Mouse (Mus musculus) liver, embryonic 11.5 days (tissue): Measurements from ENCODE around the gene A130010J15Rik. TPM values are rescaled to one million over a fixed set of nuclear protein-coding genes. Genes with fewer than 3 reads are reported as not detected.

Source experiments
- ATAC-seq: fragments of 200-750 bp; cut with Nextera tagmentation; replicated peaks from 2 replicates; pipeline ENCODE4 v1.8.0; 2017; ENCODE audit warnings: moderate number of reproducible peaks, mild to moderate bottlenecking, moderate TSS enrichment, moderate library complexity; ENCODE audit not compliant: low FRiP score
- DNase-seq: peaks from one replicate; pipeline ENCODE4 v3.0.0-alpha.2; 2017; ENCODE audit warnings: low spot score
- H3K27ac ChIP-seq: fragments of 300-500 bp; sonication (generic); 2 replicates; pipeline ENCODE4 v1.5.1; 2014; ENCODE audit warnings: mild to moderate bottlenecking, low read depth, low read length, control low read depth
- H3K27me3 ChIP-seq: fragments of 300-500 bp; sonication (generic); replicated peaks from 2 replicates; pipeline ENCODE4 v1.6.1; 2014; ENCODE audit warnings: low read length, mixed read lengths; ENCODE audit not compliant: control insufficient read depth, insufficient read depth
- H3K36me3 ChIP-seq: fragments of 300-500 bp; sonication (generic); 2 replicates; pipeline ENCODE4 v1.6.1; 2014; ENCODE audit warnings: mild to moderate bottlenecking, low read length, moderate library complexity, mixed read lengths; ENCODE audit not compliant: control insufficient read depth, insufficient read depth
- H3K4me1 ChIP-seq: fragments of 300-500 bp; sonication (generic); replicated peaks from 2 replicates; pipeline ENCODE4 v1.6.1; 2014; ENCODE audit warnings: low read length, mixed read lengths; ENCODE audit not compliant: control insufficient read depth, insufficient read depth
- H3K4me2 ChIP-seq: fragments of 300-500 bp; sonication (generic); 2 replicates; pipeline ENCODE4 v1.6.1; 2014; ENCODE audit warnings: mild to moderate bottlenecking, control low read depth, moderate library complexity
- H3K4me3 ChIP-seq: fragments of 300-500 bp; sonication (generic); 2 replicates; pipeline ENCODE4 v1.5.1; 2014; ENCODE audit warnings: low read depth, low read length, control low read depth
- H3K9ac ChIP-seq: fragments of 300-500 bp; sonication (generic); 2 replicates; pipeline ENCODE4 v1.6.1; 2014; ENCODE audit warnings: low read depth, low read length, control low read depth
- H3K9me3 ChIP-seq: fragments of 300-500 bp; sonication (generic); 2 replicates; pipeline ENCODE4 v1.6.1; 2016; ENCODE audit warnings: low read length, inconsistent platforms, mixed read lengths; ENCODE audit not compliant: control insufficient read depth
- WGBS: fragments of 180-500 bp; shearing (Covaris S2); extraction: QIAGEN DNeasy Blood & Tissue Kit; methylation state at CpG from one replicate; pipeline ENCODE4 v1.1.7; 2014; 5-methylcytosine and 5-hydroxymethylcytosine counted together
- polyA plus RNA-seq: library from polyadenylated mRNA; unstranded; fragments of >200 nt; fragmentation: Nextera tagmentation; extraction: Ambion mirVana; gene quantifications from 2 replicates; pipeline ENCODE4 v1.2.1, GENCODE M21; 2014

Gene A130010J15Rik
- polyA plus RNA-seq, 1 experiment from 2014 or later = 11.1 TPM

DNA sequence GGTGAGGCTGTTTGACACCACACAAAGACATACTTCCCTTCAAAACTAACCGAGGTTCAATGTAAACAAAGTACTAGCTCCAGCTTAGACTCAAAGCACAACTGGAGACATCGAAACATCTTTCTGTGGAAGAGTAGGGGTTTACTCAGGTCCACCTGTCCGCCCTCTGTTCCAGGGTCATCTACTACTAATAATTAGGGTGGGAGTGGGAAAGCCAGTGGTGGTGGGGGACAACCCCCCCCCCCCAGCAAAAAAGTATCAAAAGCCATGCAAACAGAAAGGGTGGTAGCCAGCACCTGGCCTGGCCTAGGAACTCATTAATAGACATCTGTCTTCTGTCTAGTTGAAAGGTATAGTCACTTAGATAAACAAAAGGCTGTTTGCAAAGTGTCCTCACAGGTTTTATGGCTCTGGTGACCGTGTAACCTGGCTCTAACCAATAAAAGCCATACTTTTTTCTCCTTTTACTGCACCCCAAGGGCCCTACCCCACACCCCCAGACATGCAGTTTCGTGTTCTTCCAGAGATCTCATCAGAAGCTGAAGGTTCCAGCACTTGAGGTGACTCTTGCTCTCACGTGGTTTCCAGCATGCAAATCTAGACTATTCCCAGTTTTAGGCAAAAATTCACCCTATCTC lies 36.4 kb upstream of the A130010J15Rik start:
- Histone ChIP-seq H3K4me2 (no peak overlapping the region), H3K4me3 (no peak overlapping the region), H3K36me3 (peaks cover 11% of the 10 kb centered on the region; the same call in 1 of the 2 replicates), H3K27ac (no peak overlapping the region), H3K9ac (no peak overlapping the region), H3K9me3 (no peaks in the 10 kb centered on the region), H3K4me1 (peaks cover 6% of the 10 kb centered on the region), H3K27me3 (no peaks in the 10 kb centered on the region)
- no peak for ATAC-seq
- no peak for DNase-seq
- 62% methylated on average over 6 of the region's 6 CpGs for WGBS

DNA sequence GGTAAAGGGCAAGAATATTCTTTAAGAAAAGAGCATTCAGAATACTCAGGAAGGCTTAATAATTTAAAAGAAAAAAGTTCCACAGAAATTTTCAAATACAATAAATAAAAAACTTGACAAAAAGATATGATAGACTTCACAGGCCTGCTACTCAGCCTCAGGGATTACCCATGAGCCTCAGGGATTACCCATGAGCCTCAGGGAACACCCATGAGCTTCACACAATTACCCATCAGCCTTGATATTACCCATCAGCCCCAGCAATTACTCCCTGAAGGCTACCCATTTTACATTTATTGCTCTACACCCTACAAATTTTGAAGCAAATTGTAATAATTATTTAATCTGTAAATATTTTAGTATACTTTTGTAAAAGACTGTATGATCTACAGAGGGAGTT lies 35.5 kb upstream of the A130010J15Rik start:
- H3K4me2 ChIP-seq = no peak overlapping the region
- peaks cover 4% of the 10 kb centered on the region; the same call in 1 of the 2 replicates for H3K36me3 ChIP-seq
- ATAC-seq = no peak
- no peak overlapping the region for H3K9ac ChIP-seq
- H3K27me3 ChIP-seq = no peaks in the 10 kb centered on the region
- peaks cover 6% of the 10 kb centered on the region for H3K4me1 ChIP-seq
- DNase-seq = no peak
- H3K27ac ChIP-seq = no peak overlapping the region
- no peak overlapping the region for H3K4me3 ChIP-seq
- H3K9me3 ChIP-seq = no peaks in the 10 kb centered on the region

DNA sequence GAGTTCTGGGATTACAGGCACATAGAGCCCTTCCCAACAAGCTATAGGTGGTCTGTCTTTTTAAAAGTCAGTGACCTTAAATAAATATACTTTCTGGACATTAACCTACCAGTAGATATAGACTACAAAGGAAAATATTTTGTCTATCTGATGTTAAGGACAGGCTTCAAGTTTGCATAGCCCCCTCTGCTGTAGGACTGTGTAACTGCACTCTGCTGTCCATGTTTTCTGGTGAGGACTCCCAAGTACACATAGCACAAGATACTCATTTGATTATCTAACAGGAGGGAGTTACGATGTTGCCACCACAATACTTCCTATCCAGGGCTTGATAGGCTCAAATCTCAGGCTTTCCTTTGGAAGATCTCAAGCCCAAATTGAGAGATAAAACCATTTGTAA lies 34.1 kb upstream of the A130010J15Rik start:
- Histone ChIP-seq H3K27ac (no peak overlapping the region), H3K9me3 (no peaks in the 10 kb centered on the region)

DNA sequence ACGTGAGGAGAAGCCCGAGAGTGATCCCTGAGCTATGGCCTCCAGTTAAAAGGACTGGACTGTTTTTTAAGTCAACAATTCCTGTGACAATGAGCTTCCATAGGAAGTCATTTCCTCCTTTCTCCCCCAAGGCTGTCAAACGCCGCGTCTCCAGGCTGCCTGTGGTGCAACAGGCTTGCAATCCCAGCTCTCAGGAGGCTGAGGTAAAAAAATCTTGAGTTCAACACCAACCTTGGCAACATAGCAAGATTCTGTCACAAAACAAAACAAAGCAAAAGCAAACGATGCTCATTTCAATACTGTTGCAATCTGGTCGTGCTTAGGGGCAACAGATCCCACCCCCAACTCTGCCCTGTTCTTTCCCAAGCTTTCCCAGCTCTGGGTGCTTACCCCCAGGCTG lies 29.8 kb upstream of the A130010J15Rik start:
- Histone ChIP-seq H3K27me3 (no peaks in the 10 kb centered on the region), H3K9me3 (no peaks in the 10 kb centered on the region), H3K4me1 (no peaks in the 10 kb centered on the region), H3K9ac (no peak overlapping the region), H3K4me3 (no peak overlapping the region), H3K4me2 (no peak overlapping the region), H3K27ac (no peak overlapping the region), H3K36me3 (no peaks in the 10 kb centered on the region)
- 41% methylated on average over 7 of the region's 7 CpGs for WGBS
- ATAC-seq (no peak), DNase-seq (no peak)

More for the DNA sequence above, 34.1 kb upstream of the A130010J15Rik start:
- no peaks in the 10 kb centered on the region for H3K27me3 ChIP-seq
- H3K36me3 ChIP-seq = no peaks in the 10 kb centered on the region
- no peak for ATAC-seq
- no peak for DNase-seq
- 78% methylated on average over 1 of the region's 1 CpGs for WGBS
- no peak overlapping the region for H3K9ac ChIP-seq
- no peak overlapping the region for H3K4me2 ChIP-seq
- H3K4me3 ChIP-seq = no peak overlapping the region
- peaks cover 5% of the 10 kb centered on the region for H3K4me1 ChIP-seq

DNA sequence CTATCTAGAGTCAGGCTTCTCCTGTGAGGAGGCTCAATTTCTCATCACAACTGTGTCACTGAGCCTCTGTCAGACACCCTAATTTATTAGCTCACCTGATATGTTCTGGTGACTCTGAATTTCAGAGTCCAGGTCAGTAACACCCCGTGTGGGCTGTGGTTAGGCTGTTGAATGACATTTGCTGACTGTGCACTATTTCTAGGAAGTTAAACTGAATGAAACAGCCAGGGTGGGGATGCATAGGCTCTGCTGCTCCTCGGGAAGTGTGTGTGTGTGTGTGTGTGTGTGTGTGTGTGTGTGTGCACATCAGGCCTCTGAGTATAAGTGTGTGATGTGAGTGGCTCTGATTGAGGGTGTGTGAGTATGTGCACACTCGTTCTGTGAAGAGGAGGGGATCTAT lies 29.2 kb upstream of the A130010J15Rik start:
- Histone ChIP-seq H3K9me3 (no peaks in the 10 kb centered on the region), H3K27ac (no peak overlapping the region), H3K9ac (no peak overlapping the region), H3K27me3 (no peaks in the 10 kb centered on the region), H3K4me2 (no peak overlapping the region), H3K4me1 (no peaks in the 10 kb centered on the region), H3K4me3 (no peak overlapping the region), H3K36me3 (no peaks in the 10 kb centered on the region)
- WGBS = 32% methylated on average over 3 of the region's 3 CpGs
- ATAC-seq (no peak), DNase-seq (no peak)

DNA sequence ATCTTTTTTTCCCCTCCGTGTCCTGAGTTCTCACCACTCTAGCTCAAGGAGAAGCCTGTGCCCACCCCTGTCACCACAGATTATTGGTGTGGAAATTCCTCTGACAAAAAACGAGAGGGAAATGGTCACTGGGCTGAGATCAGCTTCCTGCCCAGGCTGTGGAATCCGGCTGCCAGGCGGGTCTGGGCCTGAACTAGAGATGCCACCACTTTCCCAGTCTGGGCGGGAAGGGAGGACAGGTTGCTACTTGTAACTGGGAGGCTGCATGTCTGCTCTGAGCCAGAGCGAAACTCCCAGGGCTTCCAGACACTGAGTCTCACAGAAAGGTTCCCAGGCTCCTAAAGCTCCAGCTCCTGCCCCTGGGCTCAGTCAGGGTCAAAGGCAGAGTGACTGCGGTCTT lies 26.7 kb upstream of the A130010J15Rik start:
- DNase-seq = no peak
- 77% methylated on average over 7 of the region's 7 CpGs for WGBS
- Histone ChIP-seq H3K4me2 (no peak overlapping the region), H3K36me3 (no peaks in the 10 kb centered on the region), H3K27ac (no peak overlapping the region), H3K9ac (no peak overlapping the region), H3K27me3 (no peaks in the 10 kb centered on the region), H3K4me1 (no peaks in the 10 kb centered on the region), H3K9me3 (no peaks in the 10 kb centered on the region), H3K4me3 (no peak overlapping the region)
- no peak for ATAC-seq

DNA sequence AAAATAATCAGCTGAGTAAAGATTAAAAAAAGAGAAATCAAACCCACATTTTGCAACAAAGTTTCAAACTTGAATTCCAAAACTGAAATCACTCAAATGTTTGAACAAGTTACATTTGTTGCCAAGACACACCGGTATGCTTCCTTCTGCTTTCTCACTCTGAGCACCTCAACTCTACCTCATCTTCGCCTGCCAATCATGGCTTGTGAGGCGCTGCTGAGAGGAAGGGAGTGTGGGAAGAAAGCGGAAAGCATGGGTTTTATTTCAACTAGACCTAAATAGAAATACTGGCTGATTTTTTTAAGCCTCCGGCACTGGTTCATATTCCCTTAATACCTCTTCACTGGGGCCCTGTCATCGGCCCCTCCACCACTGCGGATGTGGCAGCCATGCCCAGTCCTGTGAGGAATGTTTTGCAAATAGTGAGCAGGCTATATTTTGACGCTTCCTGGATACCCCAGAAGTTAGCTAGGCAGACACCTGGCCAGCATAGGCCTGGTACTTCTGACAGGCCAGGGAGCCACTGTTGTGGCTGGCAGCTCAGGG lies 25.3 kb upstream of the A130010J15Rik start:
- Histone ChIP-seq H3K9ac (no peak overlapping the region), H3K4me2 (no peak overlapping the region), H3K4me3 (no peak overlapping the region), H3K27me3 (no peaks in the 10 kb centered on the region), H3K4me1 (no peaks in the 10 kb centered on the region), H3K27ac (no peak overlapping the region), H3K36me3 (no peaks in the 10 kb centered on the region), H3K9me3 (no peaks in the 10 kb centered on the region)
- DNase-seq (no peak), ATAC-seq (no peak)
- WGBS = 66% methylated on average over 8 of the region's 8 CpGs

DNA sequence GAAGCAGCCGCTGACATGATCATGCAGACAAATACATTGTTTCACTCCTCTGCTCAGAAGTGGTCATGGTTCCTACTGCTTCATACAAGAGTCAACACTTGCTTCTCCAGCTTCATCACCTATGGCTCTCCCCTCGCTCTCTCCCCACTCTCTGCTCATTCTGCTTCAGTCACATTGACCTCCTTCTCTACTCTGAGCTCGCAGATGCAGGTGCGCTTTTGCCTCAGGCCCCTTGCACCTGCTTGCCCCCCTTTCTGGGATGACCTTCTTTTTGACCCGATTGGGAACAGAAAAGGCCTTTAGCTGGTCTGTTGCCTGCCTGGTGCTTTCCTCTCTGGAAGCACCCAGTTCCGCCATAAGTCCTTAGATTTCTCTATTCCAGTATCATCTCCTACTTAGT lies 23.3 kb upstream of the A130010J15Rik start:
- Histone ChIP-seq H3K36me3 (no peaks in the 10 kb centered on the region), H3K4me3 (no peak overlapping the region), H3K4me1 (no peaks in the 10 kb centered on the region), H3K27ac (no peak overlapping the region), H3K9me3 (no peaks in the 10 kb centered on the region), H3K9ac (no peak overlapping the region), H3K27me3 (no peaks in the 10 kb centered on the region), H3K4me2 (no peak overlapping the region)
- 90% methylated on average over 6 of the region's 6 CpGs for WGBS
- ATAC-seq (no peak), DNase-seq (no peak)

DNA sequence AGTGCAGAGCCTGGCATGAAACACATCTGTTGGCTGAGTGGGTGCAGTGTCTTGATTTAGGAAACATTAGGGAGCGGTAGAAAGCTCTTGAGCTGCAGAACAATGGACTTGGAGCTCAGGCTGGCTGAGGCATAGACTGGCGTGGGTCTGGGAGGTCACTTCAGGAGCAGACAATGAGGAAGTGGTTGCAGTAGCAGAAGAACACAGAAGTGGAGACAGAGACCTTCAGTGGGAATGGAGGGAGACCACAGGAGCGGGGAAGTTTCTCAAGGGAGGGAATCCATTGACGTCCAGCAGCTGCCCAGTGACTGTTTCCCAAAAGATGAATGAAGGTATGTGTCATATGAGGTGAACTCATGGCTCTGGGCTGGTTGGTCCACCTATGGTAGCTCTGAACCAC lies 22.7 kb upstream of the A130010J15Rik start:
- no peak for ATAC-seq
- DNase-seq = no peak
- 49% methylated on average over 4 of the region's 4 CpGs for WGBS
- H3K9me3 ChIP-seq = no peaks in the 10 kb centered on the region
- H3K27me3 ChIP-seq = no peaks in the 10 kb centered on the region
- no peak overlapping the region for H3K9ac ChIP-seq
- no peaks in the 10 kb centered on the region for H3K4me1 ChIP-seq
- no peak overlapping the region for H3K4me2 ChIP-seq
- H3K4me3 ChIP-seq = no peak overlapping the region
- H3K36me3 ChIP-seq = no peaks in the 10 kb centered on the region
- H3K27ac ChIP-seq = no peak overlapping the region
